Mouse (Mus musculus) myocyte (in vitro differentiated cells): ENCODE measurements around the gene Macc1. TPM values are rescaled to one million over a fixed set of nuclear protein-coding genes. Genes with fewer than 3 reads are reported as not detected.

ENCODE experiments used
- H3K27me3 ChIP-seq: one replicate; pipeline ENCODE4 v1.6.1; 2011; ENCODE audit not compliant: control insufficient read depth, insufficient read depth, insufficient read length
- H3K36me3 ChIP-seq: one replicate; pipeline ENCODE4 v1.6.1; 2011; ENCODE audit not compliant: control insufficient read depth, insufficient read depth
- H3K4me2 ChIP-seq: one replicate; pipeline ENCODE4 v1.6.1; 2011; ENCODE audit warnings: low read depth, control low read depth
- H3K4me3 ChIP-seq: one replicate; pipeline ENCODE4 v1.5.1; 2011; ENCODE audit warnings: mild to moderate bottlenecking, control low read depth, moderate library complexity
- H3K79me2 ChIP-seq: one replicate; pipeline ENCODE4 v1.6.1; 2011; ENCODE audit not compliant: control insufficient read depth, insufficient read depth
- H3ac ChIP-seq: one replicate; pipeline ENCODE4 v1.6.1; 2011; ENCODE audit not compliant: control insufficient read depth, insufficient read length
- CEBPB ChIP-seq: IDR thresholded peaks from 2 replicates; pipeline ENCODE4 v1.6.1; 2011; ENCODE audit warnings: mild to moderate bottlenecking, moderate library complexity; ENCODE audit not compliant: poor library complexity, insufficient read depth, severe bottlenecking
- E2F4 ChIP-seq: IDR thresholded peaks from one replicate; pipeline ENCODE4 v1.6.1; 2011; ENCODE audit warnings: mild to moderate bottlenecking, control low read depth, moderate library complexity; ENCODE audit not compliant: insufficient read depth
- MAX ChIP-seq: IDR thresholded peaks from one replicate; pipeline ENCODE4 v1.6.1; 2011; ENCODE audit warnings: low read depth, mild to moderate bottlenecking, control low read depth
- MYOD1 ChIP-seq, 3 experiments: IDR thresholded peaks; one replicate each; pipeline ENCODE4 v1.6.1; 2011; ENCODE audit warnings: control low read depth in 2 of 3, low read depth in 2 of 3, mild to moderate bottlenecking in 2 of 3, moderate library complexity in 1 of 3; ENCODE audit not compliant: insufficient read length in 2 of 3, control insufficient read depth in 1 of 3
- MYOG ChIP-seq, 3 experiments: IDR thresholded peaks; one replicate each; pipeline ENCODE4 v1.6.1; 2011; ENCODE audit warnings: control low read depth in 2 of 3, low read depth in 2 of 3, mild to moderate bottlenecking in 2 of 3; ENCODE audit not compliant: insufficient read length in 2 of 3, control insufficient read depth in 1 of 3, insufficient read depth in 1 of 3
- POLR2A ChIP-seq: IDR thresholded peaks from one replicate; pipeline ENCODE4 v1.6.1; 2011; ENCODE audit warnings: low read depth, mild to moderate bottlenecking, control low read depth, moderate library complexity; ENCODE audit not compliant: insufficient read length
- POLR2AphosphoS2 ChIP-seq: IDR thresholded peaks from one replicate; pipeline ENCODE4 v1.6.1; 2011; ENCODE audit warnings: low read depth, control low read depth; ENCODE audit not compliant: insufficient read length
- REST ChIP-seq: IDR thresholded peaks from one replicate; pipeline ENCODE4 v1.6.1; 2011; ENCODE audit warnings: mild to moderate bottlenecking, control low read depth, moderate library complexity; ENCODE audit not compliant: insufficient read depth, insufficient read length
- SRF ChIP-seq: IDR thresholded peaks from one replicate; pipeline ENCODE4 v1.6.1; 2011; ENCODE audit warnings: low read depth; ENCODE audit not compliant: control insufficient read depth, insufficient read length
- TCF12 ChIP-seq: IDR thresholded peaks from one replicate; pipeline ENCODE4 v1.6.1; 2011; ENCODE audit warnings: mild to moderate bottlenecking, control low read depth; ENCODE audit not compliant: poor library complexity, insufficient read depth, severe bottlenecking
- TCF3 ChIP-seq: IDR thresholded peaks from one replicate; pipeline ENCODE4 v1.6.1; 2011; ENCODE audit warnings: low read depth, control low read depth; ENCODE audit not compliant: insufficient read length
- USF1 ChIP-seq: IDR thresholded peaks from one replicate; pipeline ENCODE4 v1.6.1; 2011; ENCODE audit warnings: low read depth, mild to moderate bottlenecking, control low read depth, moderate library complexity
- polyA plus RNA-seq: library from polyadenylated mRNA; unstranded; fragments of >200 nt; fragmentation: generic; extraction: Trizol; gene quantifications from one replicate; pipeline ENCODE4 v1.2.1, GENCODE M21; 2012; ENCODE audit warnings: missing spikeins

Macc1 gene
- polyA plus RNA-seq, 1 experiment: 0.38 TPM

- Histone ChIP-seq H3K27me3 (no peaks in the 10 kb centered on the region), H3K4me2 (no peak overlapping the region), H3K4me3 (no peak overlapping the region), H3K79me2 (no peaks in the 10 kb centered on the region), H3K36me3 (no peaks in the 10 kb centered on the region), H3ac (no peak overlapping the region)
- no peak for TF ChIP-seq REST
- TF ChIP-seq TCF12: no peak
- TF ChIP-seq TCF3: no peak
- TF ChIP-seq CEBPB: no peak
- TF ChIP-seq POLR2AphosphoS2: no peak
- no peak for TF ChIP-seq E2F4
- no peak for TF ChIP-seq MYOG (IDR thresholded peaks at IDR 0.05; ENCODE audit: control insufficient read depth in 1 of 3, insufficient read depth in 1 of 3, insufficient read length in 2 of 3, low read depth in 2 of 3)
- TF ChIP-seq MYOD1 (IDR thresholded peaks at IDR 0.05; ENCODE audit: control insufficient read depth in 1 of 3, insufficient read length in 2 of 3, low read depth in 2 of 3): no peak
Observed at GRCm38 (mm10) chr12:119357418-119358241, 43.6 kb downstream of the Macc1 start.

GRCm38 (mm10) chr12:119358242-119358515, 44.1 kb downstream of the Macc1 start:
- no peaks in the 10 kb centered on the region for H3K27me3 ChIP-seq
- H3K36me3 ChIP-seq: no peaks in the 10 kb centered on the region
- TF ChIP-seq TCF12 (no peak), MYOD1 (IDR thresholded peaks at IDR 0.05; ENCODE audit: control insufficient read depth in 1 of 3, insufficient read length in 2 of 3, low read depth in 2 of 3) (peak in 1 of 3 experiments; percentile 25), POLR2AphosphoS2 (no peak), E2F4 (no peak), SRF (no peak), POLR2A (no peak), TCF3 (no peak)
- H3K4me3 ChIP-seq: no peak overlapping the region
- H3ac ChIP-seq: no peak overlapping the region
- no peak overlapping the region for H3K4me2 ChIP-seq
- H3K79me2 ChIP-seq: no peaks in the 10 kb centered on the region

GRCm38 (mm10) chr12:119365041-119365440, 51.0 kb downstream of the Macc1 start:
- no peak overlapping the region for H3K4me3 ChIP-seq
- no peaks in the 10 kb centered on the region for H3K36me3 ChIP-seq
- H3ac ChIP-seq: no peak overlapping the region
- peak overlapping the region; percentile 4 for H3K4me2 ChIP-seq
- H3K79me2 ChIP-seq: no peaks in the 10 kb centered on the region
- H3K27me3 ChIP-seq: no peaks in the 10 kb centered on the region
- no peak for TF ChIP-seq MYOG (IDR thresholded peaks at IDR 0.05; ENCODE audit: control insufficient read depth in 1 of 3, insufficient read depth in 1 of 3, insufficient read length in 2 of 3, low read depth in 2 of 3)
- peak; percentile 43 for TF ChIP-seq USF1
- TF ChIP-seq POLR2AphosphoS2: no peak
- no peak for TF ChIP-seq TCF12
- no peak for TF ChIP-seq TCF3
- TF ChIP-seq CEBPB: 0 out of 2 replicates have a peak, but pooled peaks have one; percentile 0

- H3K4me2 ChIP-seq: no peak overlapping the region
Observed at GRCm38 (mm10) chr12:119369832-119370231, 55.8 kb downstream of the Macc1 start.

GRCm38 (mm10) chr12:119372359-119372758, 58.3 kb downstream of the Macc1 start:
- Histone ChIP-seq H3ac (no peak overlapping the region), H3K79me2 (no peaks in the 10 kb centered on the region), H3K27me3 (no peaks in the 10 kb centered on the region), H3K4me3 (no peak overlapping the region), H3K4me2 (no peak overlapping the region), H3K36me3 (no peaks in the 10 kb centered on the region)
- TF ChIP-seq TCF3 (no peak), USF1 (no peak), POLR2A (no peak), E2F4 (no peak), MYOD1 (IDR thresholded peaks at IDR 0.05; ENCODE audit: control insufficient read depth in 1 of 3, insufficient read length in 2 of 3, low read depth in 2 of 3) (no peak), TCF12 (no peak), MYOG (IDR thresholded peaks at IDR 0.05; ENCODE audit: control insufficient read depth in 1 of 3, insufficient read depth in 1 of 3, insufficient read length in 2 of 3, low read depth in 2 of 3) (no peak), MAX (no peak), REST (no peak), POLR2AphosphoS2 (no peak), CEBPB (no peak), SRF (no peak)

More at GRCm38 (mm10) chr12:119369832-119370231, 55.8 kb downstream of the Macc1 start:
- Histone ChIP-seq H3K4me3 (no peak overlapping the region), H3K36me3 (no peaks in the 10 kb centered on the region), H3K79me2 (no peaks in the 10 kb centered on the region), H3ac (no peak overlapping the region), H3K27me3 (no peaks in the 10 kb centered on the region)
- TF ChIP-seq REST: no peak
- TF ChIP-seq MYOG (IDR thresholded peaks at IDR 0.05; ENCODE audit: control insufficient read depth in 1 of 3, insufficient read depth in 1 of 3, insufficient read length in 2 of 3, low read depth in 2 of 3): no peak
- no peak for TF ChIP-seq USF1
- no peak for TF ChIP-seq POLR2AphosphoS2
- no peak for TF ChIP-seq TCF3
- TF ChIP-seq MAX: no peak
- no peak for TF ChIP-seq E2F4
- TF ChIP-seq CEBPB: no peak
- no peak for TF ChIP-seq TCF12
- TF ChIP-seq MYOD1 (IDR thresholded peaks at IDR 0.05; ENCODE audit: control insufficient read depth in 1 of 3, insufficient read length in 2 of 3, low read depth in 2 of 3): no peak
- no peak for TF ChIP-seq SRF
